Mouse (Mus musculus) CH12F3 (cell line): Measurements from ENCODE around the gene Hist2h2aa1.
"Not testable (repeated sequence)": the region's sequence is repeated elsewhere in the genome, so short reads cannot be mapped to it uniquely, and the experiment has no call there.

ENCODE experiments used
- in situ Hi-C: fragments of 300-500 bp; cut with MboI; formaldehyde crosslinking; loops from 2 replicates; pipeline ENCODE4 v1.14.3; 2020; ENCODE audit warnings: low sequenced_read_pairs

The Hist2h2aa1 gene

DNA sequence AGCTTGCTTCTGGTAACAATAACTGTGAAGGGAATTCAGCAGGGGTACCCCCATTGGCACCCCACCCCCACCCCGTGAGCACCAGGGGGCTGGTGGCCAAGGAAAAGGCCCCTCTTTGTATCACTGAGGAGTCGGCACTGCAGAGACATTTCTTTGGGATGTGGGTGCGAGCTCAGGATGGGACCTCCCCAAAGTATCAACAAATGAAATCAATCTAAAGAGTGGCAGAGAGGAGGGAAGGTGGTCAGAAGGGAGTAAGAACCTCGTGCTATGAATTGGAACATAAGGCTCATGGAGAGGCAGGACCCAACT, 3.7 kb downstream of the Hist2h2aa1 start:
- in situ Hi-C loops, result no loop called here

DNA sequence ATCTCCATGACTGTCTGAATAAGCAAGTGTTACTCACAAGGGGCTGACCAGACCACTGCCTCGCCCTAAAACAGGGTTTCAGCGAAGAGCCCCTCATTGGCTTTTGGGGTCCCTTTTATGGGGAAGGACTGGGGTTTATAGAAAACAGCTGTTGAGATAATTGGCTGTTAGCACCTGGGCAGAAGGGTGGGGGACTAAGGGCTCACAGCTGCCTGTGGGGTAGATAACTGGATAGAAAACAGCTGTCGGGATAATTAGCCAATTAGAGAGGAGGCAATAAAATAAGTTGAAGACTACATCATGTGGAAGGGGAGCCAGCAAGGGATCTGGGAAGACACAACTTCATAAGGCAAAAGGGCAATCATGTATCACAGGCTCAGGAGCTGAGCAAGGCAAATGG, 5.6 kb downstream of the Hist2h2aa1 start:
- in situ Hi-C loops, result no loop called here

GRCm38 (mm10) chr3:96251787-96252186, 6.5 kb downstream of the Hist2h2aa1 start:
- in situ Hi-C loops, result no loop called here

- in situ Hi-C loops, result no loop called here
Observed at GRCm38 (mm10) chr3:96254683-96255355, 9.5 kb downstream of the Hist2h2aa1 start.

DNA sequence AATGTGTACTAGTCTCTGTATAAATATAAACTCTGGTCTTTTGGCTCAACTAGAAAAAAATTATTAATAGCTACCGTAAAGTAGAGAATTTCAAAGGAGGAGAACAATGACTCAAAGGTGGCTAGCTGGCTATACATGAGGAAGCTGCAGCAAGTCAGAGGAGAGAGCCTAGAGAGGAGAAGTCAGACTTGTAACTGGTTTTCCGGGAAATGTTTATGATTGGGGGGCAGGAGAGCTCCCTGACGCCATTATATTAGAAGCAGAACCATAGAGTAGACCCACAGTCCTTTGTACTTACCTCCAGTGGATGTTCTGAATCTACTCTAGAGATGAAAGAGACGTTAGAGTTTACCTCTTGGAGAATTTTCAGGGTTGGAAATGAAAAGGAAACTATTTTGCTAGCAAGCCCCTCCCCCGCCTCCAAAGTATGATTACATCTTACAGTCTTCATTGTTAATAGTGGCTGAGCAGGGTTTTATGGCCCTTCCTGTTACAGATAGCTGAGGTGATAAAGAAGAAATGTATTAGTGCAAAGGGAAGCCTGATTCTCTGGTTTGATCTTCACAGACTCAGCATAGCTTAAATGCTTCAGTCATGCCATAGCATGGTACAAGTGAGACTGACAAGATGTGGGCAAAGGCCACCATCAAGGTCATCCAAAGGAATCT, 10.8 kb downstream of the Hist2h2aa1 start:
- in situ Hi-C loops, result no loop called here

- in situ Hi-C loops, result no loop called here
Observed at GRCm38 (mm10) chr3:96257190-96257589, 11.9 kb downstream of the Hist2h2aa1 start.

- in situ Hi-C loops, result no loop called here
Observed at GRCm38 (mm10) chr3:96260220-96260619, 14.9 kb downstream of the Hist2h2aa1 start.

DNA sequence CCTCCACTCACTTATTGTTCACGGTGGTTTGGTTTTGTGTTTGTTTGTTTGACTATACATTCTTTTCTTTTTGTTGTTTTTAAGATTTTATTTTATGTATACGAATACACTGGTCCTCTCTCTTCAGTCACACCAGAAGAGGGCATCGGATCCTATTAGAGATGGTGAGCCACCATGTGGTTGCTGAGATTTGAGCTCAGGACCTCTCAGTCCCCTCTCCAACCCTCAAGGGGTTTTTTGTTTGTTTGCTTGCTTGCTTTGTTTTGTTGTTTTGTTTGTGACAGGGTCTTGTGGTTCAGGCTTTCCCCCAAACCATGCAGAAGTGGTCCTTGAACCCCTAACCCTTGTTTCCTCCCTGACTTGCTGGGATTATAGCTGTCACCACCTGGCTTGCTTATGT, 16.3 kb downstream of the Hist2h2aa1 start:
- in situ Hi-C loops, result no loop called here

GRCm38 (mm10) chr3:96262216-96262875, 17.0 kb downstream of the Hist2h2aa1 start:
- in situ Hi-C loops, result no loop called here

GRCm38 (mm10) chr3:96262979-96263550, 17.8 kb downstream of the Hist2h2aa1 start, which contains the start of gene Hist2h4:
Gene Hist2h4 (minus strand): TSS chr3:96263311.
- in situ Hi-C loops, result no loop called here

- in situ Hi-C loops, result no loop called here
Observed at GRCm38 (mm10) chr3:96263558-96264403, 18.5 kb downstream of the Hist2h2aa1 start.

DNA sequence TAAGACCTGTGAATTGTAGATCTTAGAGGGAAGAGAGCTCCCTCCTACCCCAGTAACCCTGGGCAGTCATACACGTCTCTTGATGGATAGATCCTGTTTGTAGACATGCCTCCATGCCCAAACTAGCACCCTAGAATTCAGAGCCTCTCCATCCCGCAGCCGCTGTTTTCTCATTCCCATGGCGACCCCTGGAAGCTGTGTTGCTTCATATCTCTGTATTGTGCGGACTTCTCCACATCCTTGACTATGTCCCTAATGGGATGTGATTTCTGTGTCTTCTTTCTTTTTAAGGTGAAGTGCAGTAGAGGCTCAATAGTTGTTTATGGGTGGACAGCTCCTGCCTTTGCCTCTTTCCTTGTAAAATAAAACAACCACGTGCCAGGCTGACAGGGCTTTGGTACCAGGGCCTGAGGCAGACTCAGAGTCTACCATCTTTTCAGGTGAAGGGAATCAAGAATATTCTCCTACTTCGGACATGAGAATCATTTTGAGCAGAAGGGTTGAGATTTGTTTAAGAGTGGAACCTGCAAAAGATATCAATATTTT, 19.2 kb downstream of the Hist2h2aa1 start:
- in situ Hi-C loops, result no loop called here

- in situ Hi-C loops, result no loop called here
Observed at GRCm38 (mm10) chr3:96266132-96266710, 20.9 kb downstream of the Hist2h2aa1 start.

DNA sequence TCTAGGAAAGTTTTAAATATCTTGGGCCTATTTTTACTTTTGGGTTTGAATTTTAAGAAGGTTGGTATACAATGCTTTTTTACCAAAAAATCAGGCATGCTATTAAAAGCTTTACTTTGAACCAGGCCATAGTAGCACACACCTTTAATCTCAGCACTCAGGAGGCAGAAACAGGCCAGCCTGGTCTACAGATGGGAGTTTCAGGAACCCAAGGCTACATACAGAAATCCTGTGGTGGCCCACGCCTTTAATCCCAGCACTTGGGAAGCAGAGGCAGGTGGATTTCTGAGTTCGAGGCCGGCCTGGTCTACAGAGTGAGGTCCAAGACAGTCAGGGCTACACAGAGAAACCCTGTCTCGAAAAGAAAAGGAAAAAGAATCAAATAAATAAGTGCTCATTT, 22.2 kb downstream of the Hist2h2aa1 start:
- in situ Hi-C loops, result no loop called here

- in situ Hi-C loops, result no loop called here
Observed at GRCm38 (mm10) chr3:96268051-96268775, 22.9 kb downstream of the Hist2h2aa1 start, which contains the start of gene Hist2h3b. Gene Hist2h3b (plus strand): TSS chr3:96268654.

DNA sequence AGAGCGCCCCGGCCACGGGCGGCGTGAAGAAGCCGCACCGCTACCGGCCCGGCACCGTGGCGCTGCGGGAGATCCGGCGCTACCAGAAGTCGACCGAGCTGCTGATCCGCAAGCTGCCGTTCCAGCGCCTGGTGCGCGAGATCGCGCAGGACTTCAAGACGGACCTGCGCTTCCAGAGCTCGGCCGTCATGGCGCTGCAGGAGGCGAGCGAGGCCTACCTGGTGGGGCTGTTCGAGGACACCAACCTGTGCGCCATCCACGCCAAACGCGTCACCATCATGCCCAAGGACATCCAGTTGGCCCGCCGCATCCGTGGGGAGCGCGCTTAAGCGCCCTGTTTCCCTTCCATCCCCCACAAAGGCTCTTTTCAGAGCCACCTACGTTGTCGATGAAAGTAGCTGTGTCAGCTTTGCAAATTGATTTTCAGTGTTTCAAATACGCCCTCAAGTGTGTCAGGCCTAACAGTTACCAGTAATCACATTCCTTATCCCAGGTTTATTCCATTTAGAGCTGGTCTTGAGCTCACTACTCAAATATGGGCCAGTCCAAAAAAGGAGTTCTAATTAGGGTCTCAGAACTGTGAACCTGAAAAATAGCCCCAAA, 23.6 kb downstream of the Hist2h2aa1 start:
- in situ Hi-C loops, result not testable (repeated sequence)

- in situ Hi-C loops, result no loop called here
Observed at GRCm38 (mm10) chr3:96269511-96270474, 24.5 kb downstream of the Hist2h2aa1 start, which contains the start of gene Hist2h2bb. Gene Hist2h2bb (plus strand): TSS chr3:96269752.
